Mouse (Mus musculus): ENCODE results near the gene Tbc1d16.

The Tbc1d16 gene

DNA sequence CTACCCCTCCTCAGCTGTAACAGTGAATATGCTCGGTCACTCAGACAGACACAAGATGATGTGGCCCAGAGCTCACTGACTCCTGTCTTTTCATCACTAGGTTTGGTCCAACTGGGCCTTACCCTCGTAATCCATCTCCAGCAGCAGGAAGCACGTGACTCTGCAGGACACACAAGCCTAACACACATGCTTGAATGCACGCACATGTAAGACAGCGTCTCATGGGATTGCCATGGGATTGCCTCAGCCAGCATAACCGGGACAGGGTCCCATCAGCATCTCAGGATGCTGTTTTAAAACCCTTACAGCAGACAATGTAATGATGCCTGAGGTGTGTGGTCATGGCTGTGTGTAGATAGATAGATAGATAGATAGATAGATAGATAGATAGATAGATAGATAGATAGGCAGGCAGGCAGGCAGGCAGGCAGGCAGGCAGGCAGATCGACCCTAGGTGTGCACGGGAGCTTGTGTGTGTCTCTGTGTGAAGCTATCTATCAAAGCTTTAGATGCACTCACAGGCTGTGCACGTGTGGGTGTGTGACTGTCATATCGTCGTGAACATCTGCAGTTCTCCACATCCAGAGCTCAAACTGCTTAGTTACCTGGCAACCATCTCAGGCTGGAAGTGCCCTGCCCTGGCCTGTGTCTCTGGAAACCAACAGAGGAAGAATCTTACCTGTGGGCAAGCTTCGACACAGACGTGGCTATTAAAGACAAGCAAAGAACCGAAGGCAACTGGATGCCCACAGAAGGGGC is 47.3 kb downstream of the Tbc1d16 start:
- DNase-seq (ENCODE audit: extremely low spot score, low read depth, low spot score): no peak

DNA sequence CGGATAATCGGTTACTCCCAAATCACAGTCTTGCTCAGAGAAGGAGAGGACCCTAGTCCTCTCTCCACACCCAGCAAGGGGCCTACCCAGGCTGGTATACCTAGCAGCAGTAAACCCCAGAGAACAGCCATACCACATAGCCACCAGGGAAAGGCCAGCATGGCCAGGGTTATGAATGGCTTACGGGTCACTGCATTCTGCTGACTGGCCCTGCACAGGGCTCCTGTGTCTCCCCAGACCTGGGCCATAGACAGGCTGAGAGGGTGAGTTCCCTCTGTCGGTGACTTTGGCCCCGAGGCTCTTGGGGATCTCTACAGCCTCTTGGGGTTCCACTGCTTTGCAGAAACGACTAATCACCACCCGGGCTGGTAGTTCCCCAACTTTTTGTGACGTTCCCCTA is 50.0 kb downstream of the Tbc1d16 start:
- DNase-seq (ENCODE audit: extremely low spot score, low read depth, low spot score): no peak

DNA sequence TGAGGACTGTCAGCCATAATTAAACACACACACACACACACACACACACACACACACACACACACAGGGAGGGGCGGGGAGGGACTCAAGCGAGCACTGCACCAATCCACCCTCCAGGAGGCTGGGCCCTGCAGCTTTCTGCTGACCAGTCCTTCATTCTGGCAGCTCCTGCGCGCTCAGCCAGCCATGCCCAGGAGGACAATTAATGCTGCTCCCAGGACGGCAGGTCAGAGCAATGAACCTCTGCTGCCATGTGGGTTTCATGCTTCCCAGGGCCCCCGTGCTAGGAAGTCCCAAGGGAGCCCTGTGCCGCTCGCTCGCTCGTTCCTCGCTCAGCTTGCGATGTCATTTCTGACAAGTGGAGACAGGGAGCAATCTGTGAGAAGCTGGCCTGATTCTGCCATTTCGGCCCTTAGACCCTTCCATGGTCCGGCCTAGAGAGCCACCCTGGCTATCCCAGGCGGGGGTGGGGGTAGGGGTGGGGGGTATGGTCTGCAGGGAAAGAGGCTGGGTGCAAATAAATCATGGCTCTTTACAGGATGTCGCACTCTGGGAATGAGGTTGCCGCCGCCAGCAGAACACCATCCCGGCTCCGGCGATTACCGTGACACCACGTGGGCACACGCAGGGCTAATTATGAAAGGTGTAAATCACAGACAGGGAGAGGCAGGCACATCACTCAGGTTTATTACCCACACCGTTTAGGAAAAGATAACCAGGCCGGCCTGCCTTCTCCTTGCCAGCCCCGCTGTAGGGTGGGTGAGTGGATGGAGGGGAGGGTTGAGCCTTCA is 51.7 kb downstream of the Tbc1d16 start:
- no peak for DNase-seq (ENCODE audit: extremely low spot score, low read depth, low spot score)

DNA sequence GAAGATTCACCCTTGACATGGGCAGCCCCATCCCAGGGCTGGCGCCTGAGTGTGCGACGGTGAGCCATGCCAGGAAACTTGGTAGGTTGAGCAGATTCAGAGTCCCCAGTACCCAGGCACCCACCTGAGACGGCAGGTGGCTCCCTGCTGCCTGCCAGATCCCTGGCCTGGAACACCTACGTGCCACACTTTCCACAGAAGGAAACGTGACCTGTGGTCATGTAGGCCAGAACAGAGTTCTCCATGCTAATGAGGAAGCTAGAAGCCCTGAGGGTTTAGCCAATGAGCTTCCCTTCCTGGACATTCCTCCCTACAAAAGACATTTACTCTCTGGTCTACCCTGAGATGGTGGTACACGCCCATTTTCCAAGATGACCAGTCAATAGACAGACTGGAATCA is 56.7 kb downstream of the Tbc1d16 start:
- DNase-seq (ENCODE audit: extremely low spot score, low read depth, low spot score): no peak

DNA sequence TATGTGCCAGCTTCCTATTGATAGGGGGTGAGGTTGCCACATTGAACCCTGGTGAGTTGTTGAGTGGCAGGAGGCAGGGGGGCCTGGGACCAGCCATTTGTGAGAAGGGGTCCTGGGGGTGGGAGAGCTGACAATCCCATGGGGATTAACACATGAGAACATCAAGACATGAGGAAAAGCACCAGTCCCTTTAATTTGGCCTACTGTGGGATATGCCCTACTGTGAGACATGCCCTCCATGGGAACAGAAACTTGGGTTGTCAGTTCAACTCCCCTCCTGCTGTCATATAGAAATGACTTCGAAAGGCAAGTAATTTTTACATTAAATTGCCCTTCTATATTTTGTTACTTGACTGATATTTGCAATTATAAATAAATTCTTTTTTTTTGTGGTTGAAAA is 59.4 kb downstream of the Tbc1d16 start:
- DNase-seq (ENCODE audit: extremely low spot score, low read depth, low spot score): no peak

DNA sequence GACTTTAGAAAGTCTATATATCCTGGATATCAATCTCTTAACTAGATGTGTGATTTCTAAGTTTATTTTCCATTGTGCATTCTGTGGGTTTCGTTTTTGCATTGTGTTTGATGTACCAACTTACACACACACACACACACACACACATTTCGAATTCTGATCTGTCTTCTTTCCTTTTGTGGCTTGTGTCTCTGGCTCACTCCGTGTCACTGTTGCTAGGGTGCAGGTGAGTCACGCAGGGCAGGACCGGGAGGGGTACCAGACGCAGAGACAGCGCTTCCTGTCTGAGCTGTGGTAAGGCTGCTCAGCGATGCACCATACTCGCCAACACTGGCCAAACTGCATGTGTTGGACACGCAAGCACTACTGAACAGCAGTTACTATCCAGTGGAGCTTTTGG is 62.3 kb downstream of the Tbc1d16 start:
- no peak for DNase-seq (ENCODE audit: extremely low spot score, low read depth, low spot score)

DNA sequence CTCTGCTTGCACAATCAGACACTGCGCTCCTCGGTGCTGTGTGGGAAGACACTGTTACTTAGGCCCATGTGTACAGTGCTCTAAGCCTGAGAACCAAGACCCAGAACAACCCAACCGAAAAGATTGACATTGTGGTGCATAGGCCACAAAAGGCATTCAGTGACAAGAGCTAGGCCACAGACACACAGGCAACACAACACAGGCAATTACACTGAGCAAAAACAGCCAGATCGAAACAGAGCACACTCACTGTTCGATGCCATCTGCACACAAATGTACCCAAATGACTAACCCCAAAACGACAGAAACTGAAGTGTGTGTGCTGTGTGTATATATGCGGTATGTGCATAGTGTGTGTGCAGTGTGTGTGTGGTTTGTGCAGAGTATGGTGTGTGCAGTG is 63.9 kb downstream of the Tbc1d16 start:
- DNase-seq (ENCODE audit: extremely low spot score, low read depth, low spot score): no peak

DNA sequence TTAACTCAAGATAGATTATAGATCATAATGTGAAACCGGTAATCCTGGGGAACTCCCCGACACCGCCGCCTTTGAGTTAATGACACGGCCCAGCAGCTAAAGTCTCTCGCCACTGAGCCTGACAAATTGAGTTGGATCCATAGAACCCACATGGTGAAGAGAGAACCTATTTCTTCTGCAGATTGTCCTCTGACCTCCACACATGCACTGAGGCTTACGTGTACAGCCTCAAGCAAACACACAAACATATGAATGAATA is 64.6 kb downstream of the Tbc1d16 start:
- DNase-seq (ENCODE audit: extremely low spot score, low read depth, low spot score): no peak

DNA sequence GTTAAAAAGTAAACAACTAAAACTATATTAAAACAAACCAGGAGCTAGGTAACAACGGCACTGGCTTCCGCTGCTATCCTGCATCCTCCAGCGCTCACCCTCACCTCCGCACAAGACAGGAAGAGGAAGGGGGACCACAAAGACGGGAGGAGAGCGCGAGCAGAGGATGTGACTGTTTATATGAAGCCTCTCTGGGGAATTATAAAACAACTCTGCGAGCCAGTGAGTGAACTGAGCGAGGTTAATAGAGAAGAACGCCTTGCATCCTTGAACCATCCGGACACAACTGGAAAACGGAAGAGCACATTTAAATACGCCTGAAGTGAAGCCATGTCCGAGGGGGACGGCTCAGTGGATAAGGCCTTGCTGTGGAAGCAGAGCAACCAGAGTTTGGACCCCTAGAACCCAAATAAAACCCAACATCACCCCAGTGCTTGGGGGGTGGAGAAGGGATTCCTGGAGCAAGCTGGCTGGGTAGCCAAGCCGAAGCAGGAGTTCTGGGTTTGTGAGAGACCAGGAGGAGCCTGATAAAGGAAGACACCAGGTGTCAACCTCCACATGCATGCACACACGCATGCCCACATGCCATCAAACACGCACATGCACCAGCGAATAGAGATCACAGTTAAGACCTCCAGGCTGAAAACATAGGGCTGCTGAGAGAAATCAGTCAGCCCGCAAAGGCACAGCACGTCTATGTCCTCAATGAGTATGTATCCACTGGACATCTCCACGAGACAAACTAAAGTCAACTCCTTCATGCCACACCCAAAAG is 65.2 kb downstream of the Tbc1d16 start:
- no peak for DNase-seq (ENCODE audit: extremely low spot score, low read depth, low spot score)

DNA sequence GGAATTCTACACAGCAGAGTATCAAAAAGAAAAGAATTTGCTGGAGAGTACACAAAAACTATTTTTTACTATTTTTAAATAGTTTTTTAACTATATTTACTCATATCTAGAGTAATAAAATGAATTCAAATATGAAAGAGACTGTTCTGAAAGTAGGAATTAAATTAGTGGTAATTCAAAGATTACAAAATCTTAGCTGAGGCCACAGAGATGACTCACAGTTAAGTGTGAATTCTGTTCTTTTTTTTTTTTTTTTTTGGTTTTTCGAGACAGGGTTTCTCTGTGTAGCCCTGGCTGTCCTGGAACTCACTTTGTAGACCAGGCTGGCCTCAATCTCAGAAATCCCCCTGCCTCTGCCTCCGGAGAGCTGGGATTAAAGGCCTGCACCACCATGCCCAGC is 66.6 kb downstream of the Tbc1d16 start:
- DNase-seq (ENCODE audit: extremely low spot score, low read depth, low spot score): no peak

DNA sequence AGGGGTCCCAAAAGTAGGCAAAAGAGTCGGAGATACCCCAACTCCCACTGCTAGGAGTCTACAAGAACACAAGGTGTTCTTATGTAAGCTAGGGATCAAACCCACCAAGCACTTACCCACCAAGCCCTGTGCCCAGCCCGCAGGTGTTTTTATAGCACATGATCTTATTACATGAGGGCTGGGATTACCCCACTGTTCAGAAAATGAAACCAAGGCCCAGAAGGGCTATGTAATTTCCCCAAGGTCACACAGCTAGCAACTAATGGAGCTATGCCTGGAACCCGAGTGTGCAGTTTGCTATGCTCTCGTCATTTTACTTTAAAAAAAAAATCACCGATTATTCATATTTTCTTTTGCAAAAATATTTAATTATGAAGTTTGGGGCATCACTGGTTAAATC is 68.2 kb downstream of the Tbc1d16 start:
- no peak for DNase-seq (ENCODE audit: extremely low spot score, low read depth, low spot score)

DNA sequence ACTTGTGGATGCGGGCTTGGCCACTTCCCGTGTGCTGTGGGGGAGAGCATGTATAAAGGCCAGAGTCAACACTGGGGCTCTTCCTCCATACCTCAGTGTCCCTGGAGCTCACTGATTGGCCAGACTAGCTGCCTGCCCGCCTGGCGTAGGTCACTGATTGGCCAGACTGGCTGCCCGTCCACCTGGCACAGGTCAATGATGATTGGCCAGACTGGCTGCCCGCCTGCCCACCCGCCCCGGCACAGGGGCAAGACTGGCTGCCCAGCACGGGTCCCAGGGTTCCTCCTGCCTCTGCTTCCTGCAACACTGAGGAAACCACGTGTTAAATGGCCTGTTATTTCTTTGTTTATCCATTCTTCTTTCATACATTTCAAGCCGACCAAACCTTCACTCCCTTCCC is 68.8 kb downstream of the Tbc1d16 start:
- DNase-seq (ENCODE audit: extremely low spot score, low read depth, low spot score): no peak

DNA sequence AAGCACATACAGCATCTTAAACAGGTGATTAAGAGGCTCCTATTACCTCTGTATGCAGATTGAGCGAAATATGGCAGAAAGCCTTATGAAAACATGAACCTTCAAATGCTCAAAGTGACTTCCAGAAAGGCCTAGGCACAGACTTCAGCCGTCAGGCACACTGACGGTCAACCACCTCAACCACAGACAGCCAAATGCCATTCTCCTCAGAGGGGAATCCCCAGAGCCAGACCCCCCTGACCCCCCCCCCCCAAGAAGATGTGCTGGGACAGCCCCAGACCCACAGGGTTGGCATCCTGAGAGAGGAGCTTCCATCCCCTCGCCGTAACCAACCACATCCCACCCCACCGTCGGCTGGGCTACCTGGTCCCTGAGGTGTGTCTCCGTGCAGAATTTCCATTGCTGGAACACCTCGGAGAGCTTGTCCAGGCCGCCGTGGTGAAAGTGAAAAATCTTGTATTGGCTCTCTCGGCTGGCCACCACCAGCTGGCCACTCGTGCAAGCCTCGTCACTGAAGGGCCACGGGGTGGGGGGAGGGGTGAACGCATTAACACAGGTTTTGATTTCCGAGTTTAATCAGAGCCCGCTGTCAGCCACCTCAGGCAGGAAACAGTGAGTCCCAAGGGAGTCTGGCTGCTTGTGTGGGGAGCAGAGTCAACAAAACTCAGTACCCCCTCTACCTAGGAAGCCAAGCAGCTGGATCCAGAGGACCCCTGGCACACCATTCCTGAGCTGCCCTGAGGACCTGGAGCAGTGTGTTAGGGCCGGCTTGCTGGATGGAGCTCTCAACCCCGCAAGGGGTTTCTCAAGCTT is 70.7 kb downstream of the Tbc1d16 start:
- DNase-seq (ENCODE audit: extremely low spot score, low read depth, low spot score): no peak

DNA sequence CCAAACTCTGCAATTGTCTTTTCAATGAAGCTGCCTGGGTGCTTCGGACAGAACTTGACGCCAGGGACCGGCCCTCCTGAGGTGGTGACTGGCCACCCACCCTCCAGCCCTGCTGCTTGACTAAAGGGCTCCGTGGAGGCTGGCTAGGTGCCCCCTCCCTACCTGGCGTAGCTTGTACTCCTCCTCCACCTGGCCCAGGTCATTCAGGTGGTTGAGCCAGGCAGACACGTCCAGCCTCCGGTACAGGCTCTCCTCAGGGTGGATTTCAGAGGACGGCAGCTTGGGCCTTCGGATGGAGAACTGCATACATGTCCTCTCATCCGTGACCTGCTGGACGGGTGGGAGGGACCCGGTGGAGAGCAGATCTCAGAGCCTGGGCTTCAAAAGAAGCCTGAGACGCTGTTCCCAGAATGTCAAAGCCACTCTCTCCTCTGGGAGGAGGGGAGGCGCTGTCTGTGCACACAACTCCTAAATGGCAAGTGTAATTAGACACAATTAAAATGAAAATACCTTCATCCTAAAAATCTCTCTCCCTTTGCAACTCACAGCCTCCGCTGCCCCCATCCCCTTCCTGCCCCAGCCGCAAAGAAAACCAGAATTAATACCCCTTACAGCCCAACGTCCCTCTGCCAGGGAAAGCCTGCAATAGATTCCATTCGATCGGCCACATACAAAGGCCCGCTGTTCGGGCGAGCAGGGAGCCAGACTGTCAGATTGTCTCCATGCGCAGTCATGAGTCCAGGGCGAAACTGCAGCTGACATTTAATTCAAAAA is 71.6 kb downstream of the Tbc1d16 start:
- DNase-seq (ENCODE audit: extremely low spot score, low read depth, low spot score): no peak

DNA sequence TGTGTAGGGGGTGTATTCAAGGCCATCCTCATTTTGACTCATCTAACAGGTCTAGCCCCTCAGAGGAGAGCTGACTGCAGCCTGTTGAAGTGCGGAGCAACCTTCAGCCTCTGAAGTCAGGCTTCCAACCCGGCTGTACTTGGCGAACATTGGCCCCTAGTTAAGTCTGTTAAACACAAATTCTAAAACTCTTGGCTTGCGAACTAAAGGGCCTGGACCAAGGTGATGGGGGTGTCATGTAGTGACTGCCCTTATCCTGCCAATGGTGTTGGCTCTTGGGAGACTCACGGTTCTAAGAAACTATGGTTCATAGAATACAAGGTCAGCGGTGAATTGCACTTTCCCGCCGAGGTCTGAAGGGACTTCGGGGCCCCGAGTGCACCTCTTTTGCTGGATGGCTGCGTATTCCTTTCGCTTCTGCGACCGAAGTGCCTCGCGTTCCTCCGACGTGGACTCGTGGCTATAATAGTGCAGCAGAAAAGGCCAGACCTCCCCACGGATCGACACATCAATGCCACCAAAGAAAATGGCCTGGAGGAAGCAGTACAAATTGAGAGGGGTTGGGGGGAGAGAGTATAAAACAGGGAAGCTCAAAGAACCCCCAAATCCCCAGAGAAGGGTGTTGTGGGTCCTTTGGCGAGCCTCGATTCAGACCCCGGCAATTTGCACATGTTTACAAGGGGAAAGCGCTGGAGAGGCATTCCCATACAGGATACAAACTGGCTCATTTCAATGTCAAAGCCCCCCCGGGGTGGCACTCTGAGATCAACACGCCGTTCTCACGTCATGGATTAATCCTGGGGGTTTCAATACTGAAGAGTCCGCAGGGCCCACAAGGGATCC is 72.4 kb downstream of the Tbc1d16 start:
- no peak for DNase-seq (ENCODE audit: extremely low spot score, low read depth, low spot score)

DNA sequence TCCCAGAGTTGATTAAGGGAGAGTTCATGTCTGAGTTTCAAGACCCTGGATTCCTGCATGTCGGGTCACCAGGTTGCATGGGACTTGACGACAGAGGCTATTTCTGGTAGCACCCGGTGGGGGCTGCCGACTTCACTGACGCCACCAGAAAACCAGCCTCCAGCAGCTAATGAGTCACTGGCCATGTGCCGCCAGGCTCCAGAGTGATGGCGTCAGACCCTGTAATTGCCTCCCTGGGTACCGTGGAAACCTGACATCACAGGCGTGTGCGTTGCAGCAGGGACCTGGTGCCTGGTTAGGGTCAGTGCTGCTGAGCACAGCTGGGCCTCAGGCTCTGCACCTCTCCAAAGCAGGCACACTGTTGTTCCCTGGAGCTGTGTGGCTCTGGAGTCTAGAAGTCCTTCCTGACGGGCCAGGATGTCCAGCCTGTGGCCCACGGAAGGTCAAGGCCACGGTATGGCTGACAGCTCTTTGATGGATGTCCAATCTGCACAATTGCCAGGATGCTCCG is 75.9 kb downstream of the Tbc1d16 start:
- no peak for DNase-seq (ENCODE audit: extremely low spot score, low read depth, low spot score)

DNA sequence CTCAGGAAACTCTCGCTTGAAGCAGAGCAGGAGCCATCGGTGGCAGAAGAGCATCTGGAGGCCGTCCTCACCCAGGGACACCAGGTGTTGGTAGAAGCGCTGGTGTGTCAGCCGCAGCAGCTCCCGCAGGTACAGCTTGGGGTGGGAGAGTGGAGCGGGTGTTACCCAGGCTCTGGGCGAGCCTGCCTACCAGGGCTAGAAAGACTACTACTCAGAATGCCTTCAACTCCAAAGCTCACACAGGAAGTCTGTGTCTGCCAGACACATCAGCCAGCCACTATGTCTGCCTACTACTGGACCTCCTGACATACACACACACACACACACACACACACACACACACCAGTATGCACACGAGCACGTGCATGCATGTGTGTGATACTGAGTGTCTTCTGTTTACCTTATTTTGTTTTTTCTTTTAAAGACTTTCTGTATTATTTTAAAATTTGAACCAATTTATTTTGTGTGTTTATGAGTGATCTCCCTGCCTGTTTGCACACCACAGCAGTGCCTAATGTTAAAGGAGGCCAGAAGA is 77.2 kb downstream of the Tbc1d16 start:
- no peak for DNase-seq (ENCODE audit: extremely low spot score, low read depth, low spot score)

DNA sequence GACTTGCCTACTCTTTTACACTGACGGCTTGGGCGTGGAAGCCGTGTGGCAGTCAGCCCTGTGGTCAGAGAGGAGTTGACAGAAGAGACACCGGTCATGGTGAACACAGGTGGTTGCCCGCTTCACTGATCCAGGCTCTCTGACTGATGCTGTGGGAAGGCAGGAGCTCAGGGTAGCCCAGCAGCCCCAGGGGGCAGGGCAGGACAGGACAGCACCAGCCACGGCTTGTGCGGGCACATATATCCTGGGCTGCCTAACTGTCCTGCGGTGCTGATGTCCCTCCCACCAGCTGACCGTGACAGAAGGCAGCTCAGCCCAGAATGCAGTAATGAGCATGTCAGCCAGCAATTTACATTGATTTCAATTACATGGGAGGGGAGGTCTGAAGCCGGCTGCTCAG is 77.9 kb downstream of the Tbc1d16 start:
- no peak for DNase-seq (ENCODE audit: extremely low spot score, low read depth, low spot score)

DNA sequence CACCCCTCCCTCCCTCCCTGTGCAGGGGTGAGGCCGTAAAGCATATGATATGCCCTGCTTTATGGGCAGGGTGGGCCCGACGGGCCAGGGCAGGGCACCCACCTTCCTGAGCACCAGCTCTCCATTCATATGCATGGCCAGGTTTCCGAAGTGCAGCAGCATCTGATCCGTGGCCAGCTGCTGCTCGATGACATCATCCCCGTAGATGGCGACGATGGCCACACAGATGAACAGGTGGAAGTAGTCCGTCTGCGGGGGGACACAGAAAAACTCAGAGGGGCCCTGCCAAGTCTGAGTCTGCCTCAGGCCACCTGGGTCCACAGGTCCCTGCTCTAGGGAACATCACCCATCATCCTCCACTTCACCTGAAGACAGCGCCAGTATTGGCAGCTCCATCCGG is 79.5 kb downstream of the Tbc1d16 start:
- no peak for DNase-seq (ENCODE audit: extremely low spot score, low read depth, low spot score)
